Mouse (Mus musculus) neural tube, embryonic 14.5 days (tissue): ENCODE results near the gene Mgea5. TPM values are rescaled to one million over a fixed set of nuclear protein-coding genes. Genes with fewer than 3 reads are reported as not detected.
"Not testable (repeated sequence)": the region's sequence is repeated elsewhere in the genome, so short reads cannot be mapped to it uniquely, and the experiment has no call there.

Experiments used
- ATAC-seq: fragments of 200-750 bp; cut with Nextera tagmentation; 2 replicates; pipeline ENCODE4 v1.8.0; 2017; ENCODE audit warnings: low read depth, mild to moderate bottlenecking, moderate TSS enrichment, moderate library complexity
- H3K27ac ChIP-seq: fragments of 300-500 bp; sonication (generic); 2 replicates; pipeline ENCODE4 v1.5.1; 2014; ENCODE audit warnings: low read depth, mild to moderate bottlenecking, control low read depth, low read length, moderate library complexity, mixed read lengths
- H3K27me3 ChIP-seq: fragments of 300-500 bp; sonication (generic); 2 replicates; pipeline ENCODE4 v1.6.1; 2014; ENCODE audit warnings: low read length; ENCODE audit not compliant: control insufficient read depth, insufficient read depth
- H3K36me3 ChIP-seq: fragments of 300-500 bp; sonication (generic); 2 replicates; pipeline ENCODE4 v1.6.1; 2014; ENCODE audit warnings: low read length, mixed read lengths; ENCODE audit not compliant: control insufficient read depth, insufficient read depth
- H3K4me1 ChIP-seq: fragments of 300-500 bp; sonication (generic); 2 replicates; pipeline ENCODE4 v1.6.1; 2014; ENCODE audit warnings: low read length; ENCODE audit not compliant: control insufficient read depth, insufficient read depth
- H3K4me2 ChIP-seq: fragments of 300-500 bp; sonication (generic); 2 replicates; pipeline ENCODE4 v1.6.1; 2014; ENCODE audit warnings: mild to moderate bottlenecking, low read depth, low read length, control low read depth
- H3K4me3 ChIP-seq: fragments of 300-500 bp; sonication (generic); 2 replicates; pipeline ENCODE4 v1.5.1; 2014; ENCODE audit warnings: low read depth, low read length, control low read depth, mixed read lengths
- H3K9ac ChIP-seq: fragments of 300-500 bp; sonication (generic); replicated peaks from 2 replicates; pipeline ENCODE4 v1.6.1; 2014; ENCODE audit warnings: low read depth, mild to moderate bottlenecking, control low read depth, low read length, mixed read lengths
- H3K9me3 ChIP-seq: fragments of 300-500 bp; sonication (generic); 2 replicates; pipeline ENCODE4 v1.6.1; 2016; ENCODE audit warnings: low read length; ENCODE audit not compliant: control insufficient read depth
- WGBS: fragments of 180-500 bp; shearing (Covaris S2); extraction: QIAGEN DNeasy Blood & Tissue Kit; methylation state at CpG from one replicate; pipeline ENCODE4 v1.1.7; 2014; 5-methylcytosine and 5-hydroxymethylcytosine counted together
- polyA plus RNA-seq: library from polyadenylated mRNA; unstranded; fragments of >200 nt; fragmentation: Nextera tagmentation; extraction: Ambion mirVana; gene quantifications from 2 replicates; pipeline ENCODE4 v1.2.1, GENCODE M21; 2014

The Mgea5 gene
- polyA plus RNA-seq, 1 experiment from 2014 or later, result 108 TPM

DNA sequence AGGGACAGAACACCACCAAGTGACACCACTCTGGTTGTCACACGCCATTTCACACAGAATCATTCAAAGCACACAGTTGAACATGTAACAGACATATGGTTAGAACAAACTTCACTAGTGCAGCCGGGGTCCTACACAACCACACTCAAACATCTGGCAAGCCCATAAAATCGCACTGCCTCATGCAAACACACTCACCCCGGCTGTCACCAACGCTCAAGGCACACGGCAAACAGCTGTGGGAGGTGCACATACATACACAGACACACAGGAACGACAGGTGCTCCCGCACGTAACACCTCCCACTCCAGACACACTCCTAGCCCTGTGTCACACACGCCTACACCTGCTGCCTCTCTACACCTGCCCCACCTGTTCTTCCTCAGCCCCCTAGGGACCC, 31.5 kb upstream of the Mgea5 start:
- no peaks in the 10 kb centered on the region for H3K9me3 ChIP-seq
- ATAC-seq, result 0 out of 2 replicates have a peak, but pooled peaks have one; percentile 3
- peak overlapping the region; percentile 34 for H3K4me3 ChIP-seq
- H3K27me3 ChIP-seq, result no peaks in the 10 kb centered on the region
- H3K9ac ChIP-seq, result peak overlapping the region; percentile 55; the same call in 1 of the 2 replicates
- WGBS, result 53% methylated on average over 10 of the region's 10 CpGs
- no peaks in the 10 kb centered on the region for H3K36me3 ChIP-seq
- H3K4me2 ChIP-seq, result peak overlapping the region; percentile 85
- peaks cover 26% of the 10 kb centered on the region for H3K4me1 ChIP-seq
- H3K27ac ChIP-seq, result no peak overlapping the region

DNA sequence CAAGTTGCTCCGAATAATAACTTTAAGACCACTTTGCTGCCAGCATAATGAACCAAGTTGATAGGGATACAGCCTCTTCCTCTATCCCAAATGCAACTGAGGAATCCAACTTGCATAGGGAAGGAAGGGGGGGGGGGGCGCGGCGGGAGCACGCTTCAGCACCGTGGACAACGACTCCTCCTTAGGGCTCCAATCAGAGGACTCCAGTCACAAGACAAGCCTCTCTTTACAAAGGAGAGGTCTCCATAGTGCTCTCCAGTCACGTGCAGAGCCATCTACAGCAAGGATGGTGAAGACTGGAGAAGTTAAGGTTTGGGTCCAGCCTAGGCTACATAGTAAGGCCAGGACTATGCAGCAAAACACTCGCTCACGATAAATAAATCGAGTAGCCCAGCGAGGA, 30.2 kb upstream of the Mgea5 start:
- ATAC-seq, result no peak
- H3K9ac ChIP-seq, result no peak overlapping the region
- H3K4me2 ChIP-seq, result no peak overlapping the region
- no peaks in the 10 kb centered on the region for H3K9me3 ChIP-seq
- no peak overlapping the region for H3K27ac ChIP-seq
- peaks cover 26% of the 10 kb centered on the region for H3K4me1 ChIP-seq
- 16% methylated on average over 9 of the region's 12 CpGs for WGBS
- H3K36me3 ChIP-seq, result no peaks in the 10 kb centered on the region
- H3K27me3 ChIP-seq, result no peaks in the 10 kb centered on the region
- no peak overlapping the region for H3K4me3 ChIP-seq

DNA sequence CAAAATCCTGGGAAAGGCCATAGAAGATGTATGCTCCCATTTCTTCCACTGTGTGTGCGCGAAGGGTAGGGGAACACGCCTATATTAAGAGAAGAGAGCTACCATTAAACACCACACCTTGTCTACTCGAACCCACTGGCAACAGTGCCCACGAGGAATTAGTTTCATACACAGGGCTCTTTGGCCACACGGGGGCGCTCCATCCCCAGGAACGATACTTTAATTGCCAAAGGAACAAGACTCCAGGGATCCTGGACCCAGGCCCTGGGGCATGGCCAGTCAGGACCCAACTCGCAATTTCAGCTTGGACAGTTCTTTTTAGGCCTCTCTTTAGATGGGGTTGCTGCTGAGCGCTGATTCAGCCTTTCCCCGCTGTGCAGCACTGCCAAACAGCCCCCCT, 29.6 kb upstream of the Mgea5 start:
- H3K27ac ChIP-seq, result no peak overlapping the region
- ATAC-seq, result 0 out of 2 replicates have a peak, but pooled peaks have one; percentile 29
- H3K4me1 ChIP-seq, result peaks cover 26% of the 10 kb centered on the region
- H3K9ac ChIP-seq, result no peak overlapping the region
- H3K36me3 ChIP-seq, result no peaks in the 10 kb centered on the region
- WGBS, result 5% methylated on average over 11 of the region's 11 CpGs
- no peaks in the 10 kb centered on the region for H3K27me3 ChIP-seq
- H3K9me3 ChIP-seq, result no peaks in the 10 kb centered on the region
- no peak overlapping the region; the same call in 1 of the 2 replicates for H3K4me2 ChIP-seq
- H3K4me3 ChIP-seq, result no peak overlapping the region

DNA sequence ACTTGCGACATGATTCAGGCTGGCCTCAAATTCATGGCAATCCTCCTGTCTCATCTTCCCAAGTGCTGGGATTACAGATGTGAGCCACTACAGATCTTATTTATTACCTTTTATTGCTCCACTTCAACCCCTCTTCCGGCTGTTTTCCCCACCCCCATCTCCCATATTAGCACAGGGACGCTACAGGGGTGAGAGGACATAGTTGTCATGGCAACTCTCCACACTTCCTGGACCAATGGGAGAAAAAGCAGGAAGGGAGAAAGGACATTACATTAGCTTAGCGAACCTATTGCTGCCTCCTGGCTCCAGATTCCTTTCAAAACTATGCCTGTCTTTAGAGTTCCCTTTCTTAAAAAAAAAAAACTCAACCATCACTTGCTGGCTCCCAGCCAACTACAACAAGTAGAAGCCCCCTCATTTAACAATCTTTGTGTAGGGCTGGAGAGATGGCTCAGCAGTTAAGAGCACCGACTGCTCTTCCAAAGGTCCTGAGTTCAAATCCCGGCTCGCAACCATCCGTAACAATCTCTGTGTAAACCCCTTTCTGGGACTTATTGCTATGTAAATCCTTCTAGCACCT, 29.1 kb upstream of the Mgea5 start:
- Histone ChIP-seq H3K9ac (0 out of 2 replicates have a peak overlapping the region, but pooled peaks have one; percentile 25), H3K27ac (no peak overlapping the region), H3K27me3 (no peaks in the 10 kb centered on the region), H3K4me1 (peaks cover 26% of the 10 kb centered on the region), H3K4me3 (peak overlapping the region; percentile 14), H3K4me2 (peak overlapping the region; percentile 58), H3K9me3 (no peaks in the 10 kb centered on the region), H3K36me3 (no peaks in the 10 kb centered on the region)
- WGBS, result 10% methylated on average over 8 of the region's 8 CpGs
- ATAC-seq, result peak; percentile 30; the same call in 1 of the 2 replicates

DNA sequence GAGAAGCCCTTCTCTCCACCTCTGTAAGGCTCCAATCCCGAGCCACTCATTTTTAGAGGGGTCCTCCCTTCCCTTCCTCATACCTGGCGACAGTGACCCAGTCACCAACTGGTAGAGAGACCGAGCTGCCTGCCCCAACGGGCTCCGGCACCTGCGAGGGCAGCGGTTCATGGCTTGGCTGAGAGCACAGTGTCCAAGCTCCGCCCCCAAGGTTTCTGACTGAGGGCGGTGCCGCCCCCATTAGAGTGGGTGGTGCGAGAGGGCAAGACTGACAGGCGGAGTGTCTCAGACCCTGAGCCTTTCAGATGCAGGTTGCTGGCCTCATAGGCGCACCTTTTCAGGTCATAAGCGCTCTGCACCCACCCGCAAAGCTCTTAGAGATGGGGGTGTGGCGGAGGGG, 28.5 kb upstream of the Mgea5 start:
- H3K4me1 ChIP-seq, result peaks cover 26% of the 10 kb centered on the region
- H3K9ac ChIP-seq, result 0 out of 2 replicates have a peak overlapping the region, but pooled peaks have one; percentile 25
- H3K9me3 ChIP-seq, result no peaks in the 10 kb centered on the region
- no peaks in the 10 kb centered on the region for H3K27me3 ChIP-seq
- peak overlapping the region; percentile 58 for H3K4me2 ChIP-seq
- peak overlapping the region; percentile 14 for H3K4me3 ChIP-seq
- peak; percentile 9; the same call in 1 of the 2 replicates for ATAC-seq
- no peak overlapping the region for H3K27ac ChIP-seq
- under 1% methylated on average over 16 of the region's 16 CpGs for WGBS
- no peaks in the 10 kb centered on the region for H3K36me3 ChIP-seq

DNA sequence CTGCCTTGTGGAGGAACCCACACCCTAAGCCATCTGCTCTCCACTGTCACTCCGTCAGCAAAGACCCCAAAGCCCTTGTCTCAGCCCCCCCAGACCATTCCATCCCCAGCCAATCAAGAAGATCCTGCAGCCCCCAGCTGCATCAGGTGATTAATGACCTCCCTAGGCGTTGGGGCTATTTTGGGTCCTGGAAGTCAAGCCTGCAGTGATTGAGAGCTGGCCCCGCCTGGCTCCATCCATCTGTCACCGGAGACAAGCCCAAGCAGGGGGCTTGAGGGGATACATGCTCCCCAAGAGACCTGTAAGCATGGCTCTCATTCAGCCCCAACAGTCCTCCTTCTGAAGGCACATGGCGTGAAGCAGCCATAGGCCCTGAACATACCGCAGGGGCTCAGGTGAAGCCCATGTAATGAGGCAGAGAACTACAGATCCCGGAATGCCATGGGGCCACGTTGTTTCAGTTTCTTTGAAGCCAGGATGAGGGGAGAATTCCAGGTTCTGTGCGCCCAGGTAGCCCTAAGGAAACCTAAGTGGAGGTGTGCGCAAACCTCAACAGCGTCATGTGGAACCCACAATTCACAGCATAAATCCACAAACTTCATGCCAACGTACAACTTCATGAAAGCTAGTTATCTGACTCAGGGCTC, 27.5 kb upstream of the Mgea5 start:
- no peaks in the 10 kb centered on the region for H3K9me3 ChIP-seq
- ATAC-seq, result no peak
- H3K27ac ChIP-seq, result no peak overlapping the region
- WGBS, result 40% methylated on average over 12 of the region's 12 CpGs
- no peak overlapping the region for H3K4me2 ChIP-seq
- H3K36me3 ChIP-seq, result no peaks in the 10 kb centered on the region
- peaks cover 24% of the 10 kb centered on the region for H3K4me1 ChIP-seq
- no peak overlapping the region for H3K4me3 ChIP-seq
- no peaks in the 10 kb centered on the region for H3K27me3 ChIP-seq
- H3K9ac ChIP-seq, result no peak overlapping the region

DNA sequence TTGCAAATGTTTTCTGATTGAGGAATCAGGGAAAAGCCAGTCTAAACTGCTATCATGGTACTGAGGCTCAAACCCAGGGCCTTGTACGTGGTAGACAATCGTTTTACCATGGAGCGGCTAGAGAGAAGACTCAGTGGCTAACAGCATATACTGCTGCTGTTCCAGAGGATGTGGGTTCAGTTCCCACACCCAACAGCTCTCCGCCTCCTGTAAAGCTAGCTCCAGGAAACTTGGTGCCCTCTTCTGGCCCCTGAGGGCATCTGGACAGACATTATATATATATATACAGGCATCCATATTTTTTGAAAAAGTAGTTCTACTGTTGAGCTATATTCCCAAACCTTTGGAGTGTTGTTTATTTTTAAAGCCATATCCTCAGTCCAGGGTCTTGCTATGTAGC, 24.1 kb upstream of the Mgea5 start:
- H3K27ac ChIP-seq, result no peak overlapping the region
- no peak overlapping the region for H3K4me2 ChIP-seq
- 97% methylated on average over 4 of the region's 4 CpGs for WGBS
- H3K27me3 ChIP-seq, result no peaks in the 10 kb centered on the region
- no peaks in the 10 kb centered on the region for H3K9me3 ChIP-seq
- H3K9ac ChIP-seq, result no peak overlapping the region
- no peak for ATAC-seq
- H3K4me1 ChIP-seq, result peaks cover 11% of the 10 kb centered on the region; the same call in 1 of the 2 replicates
- H3K4me3 ChIP-seq, result no peak overlapping the region
- H3K36me3 ChIP-seq, result no peaks in the 10 kb centered on the region

DNA sequence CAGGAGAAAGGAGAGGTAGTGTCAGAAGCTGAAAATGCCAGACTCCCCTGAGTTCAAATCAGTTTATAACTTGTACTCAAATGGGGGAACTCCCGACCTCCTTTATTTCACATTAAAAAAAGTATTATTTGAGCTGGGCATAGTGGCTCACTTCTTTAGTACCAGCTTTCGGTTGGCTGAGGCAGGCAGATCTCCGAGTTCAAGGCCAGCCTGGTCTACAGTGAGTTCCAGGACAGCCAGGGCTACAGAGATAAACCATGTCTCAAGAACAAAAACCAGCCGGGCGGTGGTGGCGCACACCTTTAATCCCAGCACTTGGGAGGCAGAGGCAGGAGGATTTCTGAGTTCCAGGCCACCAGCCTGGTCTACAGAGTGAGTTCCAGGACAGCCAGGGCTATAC, 22.2 kb upstream of the Mgea5 start:
- not testable (repeated sequence) for H3K4me1 ChIP-seq, H3K27me3 ChIP-seq, H3K9ac ChIP-seq, H3K9me3 ChIP-seq, H3K36me3 ChIP-seq, ATAC-seq, H3K27ac ChIP-seq, H3K4me3 ChIP-seq, H3K4me2 ChIP-seq
- 92% methylated on average over 6 of the region's 6 CpGs for WGBS

DNA sequence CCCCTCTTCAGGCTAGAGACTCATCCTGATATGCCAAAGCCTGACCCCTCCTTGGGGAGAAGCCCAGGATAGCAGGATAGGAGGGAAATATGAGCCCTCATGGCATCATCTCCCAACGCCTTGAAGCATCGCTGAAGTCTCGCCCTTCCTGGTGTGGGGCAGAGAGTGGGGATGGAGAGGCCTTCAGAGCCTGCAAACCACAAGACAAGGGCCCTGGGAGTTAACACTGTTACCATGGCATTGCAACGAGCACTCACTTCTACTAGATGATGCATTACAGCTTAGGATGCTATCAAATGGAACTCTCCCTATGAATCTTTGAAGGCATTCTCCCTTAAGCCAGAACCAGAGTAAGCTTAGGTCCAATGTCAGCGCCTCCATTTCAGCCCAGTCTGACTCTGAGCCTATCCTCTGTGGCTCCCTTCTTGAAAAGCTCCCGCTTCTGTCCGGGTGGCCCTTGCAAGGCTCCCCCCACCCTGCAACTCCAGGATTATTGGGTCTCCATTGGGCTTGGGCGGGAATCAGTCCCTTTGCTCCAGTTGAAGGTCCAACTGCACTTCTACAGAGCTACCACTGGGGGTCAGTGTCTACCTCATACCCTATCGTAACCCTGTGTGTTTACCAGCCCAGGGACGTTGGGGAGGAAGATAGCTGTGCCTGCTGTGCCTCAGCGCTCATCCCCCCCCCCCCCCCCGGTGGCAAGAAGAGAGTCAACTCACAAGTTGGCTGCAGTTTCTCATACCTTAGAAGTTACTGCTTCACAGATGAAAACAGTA, 21.1 kb upstream of the Mgea5 start:
- Histone ChIP-seq H3K27me3 (no peaks in the 10 kb centered on the region), H3K9me3 (no peaks in the 10 kb centered on the region), H3K36me3 (no peaks in the 10 kb centered on the region), H3K9ac (no peak overlapping the region), H3K4me1 (no peaks in the 10 kb centered on the region), H3K27ac (no peak overlapping the region), H3K4me2 (no peak overlapping the region), H3K4me3 (no peak overlapping the region)
- ATAC-seq, result no peak
- WGBS, result 26% methylated on average over 12 of the region's 12 CpGs
